Mouse (Mus musculus) ovary, postnatal 36 days (tissue): ENCODE data around the gene Cbr3.

Experiments
- DNase-seq: peaks from one replicate; pipeline ENCODE4 v3.0.0; 2022; ENCODE audit warnings: low spot score, mixed read lengths

Gene Cbr3

DNA sequence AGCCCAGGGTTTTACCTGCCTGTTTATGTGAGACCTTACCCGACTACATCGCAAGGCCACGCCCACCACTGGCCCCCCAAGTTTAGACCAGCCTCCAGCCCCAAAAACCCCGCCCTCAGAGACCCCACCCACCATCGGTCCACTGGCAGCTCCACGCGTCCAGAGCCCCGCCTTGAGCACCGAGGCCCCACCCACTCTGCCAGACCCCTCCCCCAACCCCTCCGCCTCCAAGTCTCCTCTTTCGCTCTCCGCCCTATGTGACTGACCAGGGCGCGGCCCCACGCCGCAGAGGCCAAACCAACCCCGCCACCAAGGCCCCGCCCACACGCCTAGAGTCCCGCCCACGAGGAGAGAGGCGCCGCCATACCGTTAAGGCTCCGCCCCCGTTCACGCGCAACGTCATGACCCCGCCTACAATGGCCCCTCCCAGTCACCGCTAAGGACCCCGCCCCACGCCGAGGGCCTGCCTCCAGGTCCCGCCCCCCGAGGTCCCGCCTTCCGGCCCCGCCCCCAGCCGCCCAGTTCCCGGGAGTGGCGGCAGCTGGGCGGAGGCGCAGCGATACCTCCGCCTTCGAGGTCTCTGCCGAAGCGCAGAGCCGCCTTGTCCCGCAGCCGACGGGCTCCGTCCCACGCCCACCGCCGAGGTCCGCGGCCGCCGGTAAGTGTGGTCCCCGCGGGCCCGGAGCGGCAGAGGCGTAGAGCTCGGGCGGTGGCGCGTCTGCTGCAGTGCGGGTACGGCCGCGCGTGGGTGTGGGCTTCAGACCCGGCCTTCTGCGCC, 28.6 kb downstream of the Cbr3 start, which contains the start of gene Dop1b:
TSS of gene Dop1b (plus strand) at position 494 of the 778 bp plus-strand sequence.
- DNase-seq, result peak; percentile 100

DNA sequence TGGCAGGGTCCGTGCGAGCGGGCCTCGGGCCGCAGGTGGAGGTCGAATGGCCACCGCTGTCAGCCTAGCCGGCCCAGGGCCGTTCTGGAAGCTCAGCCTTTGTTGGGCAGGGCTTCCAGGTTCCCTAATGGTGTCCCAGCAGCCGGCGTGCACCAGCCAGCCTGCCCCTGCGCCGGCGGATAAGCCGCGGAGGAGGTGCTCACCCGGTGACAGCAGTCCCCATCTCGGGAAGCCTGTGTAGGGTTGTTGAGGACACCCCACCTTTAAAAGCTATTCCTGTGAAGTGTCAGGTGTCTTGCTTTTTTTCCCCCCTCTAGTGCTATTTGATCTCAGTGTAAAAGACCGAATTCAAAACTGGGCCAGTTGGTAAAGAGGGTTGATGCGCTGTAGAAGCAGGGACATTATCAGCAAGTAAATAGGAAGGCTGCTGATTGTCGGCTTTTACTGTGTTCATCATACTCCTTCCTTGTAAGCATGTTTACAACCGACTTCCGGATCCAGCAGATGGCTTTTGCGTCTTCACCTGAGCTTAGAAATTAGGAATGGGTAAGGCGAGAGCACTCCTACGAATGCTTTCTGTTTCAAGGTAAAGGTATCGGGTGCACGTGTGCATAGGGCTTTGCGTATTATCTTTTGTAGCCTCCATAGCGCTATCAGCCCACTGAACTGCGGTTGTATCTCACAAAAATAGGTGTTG, 29.3 kb downstream of the Cbr3 start:
- no peak for DNase-seq

DNA sequence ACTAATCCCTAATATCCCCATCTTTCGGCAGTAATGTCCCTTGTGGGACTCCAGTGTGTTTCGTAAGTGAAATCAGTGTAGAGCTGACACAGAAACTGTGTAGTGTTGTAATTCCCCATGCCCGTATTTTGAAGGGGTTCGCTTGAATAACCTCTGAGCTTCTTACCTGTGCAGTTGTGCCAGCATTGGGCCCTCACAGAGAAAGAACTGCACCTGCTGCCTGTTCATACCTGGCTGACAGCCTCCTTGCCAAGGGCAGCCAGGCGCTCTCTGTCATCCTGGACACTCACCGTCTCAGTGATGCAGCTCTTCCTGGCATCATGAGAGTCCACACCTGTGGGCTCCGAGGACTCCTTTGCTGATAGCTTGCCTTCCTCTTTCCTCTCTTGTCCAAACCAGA, 30.0 kb downstream of the Cbr3 start:
- DNase-seq, result no peak

DNA sequence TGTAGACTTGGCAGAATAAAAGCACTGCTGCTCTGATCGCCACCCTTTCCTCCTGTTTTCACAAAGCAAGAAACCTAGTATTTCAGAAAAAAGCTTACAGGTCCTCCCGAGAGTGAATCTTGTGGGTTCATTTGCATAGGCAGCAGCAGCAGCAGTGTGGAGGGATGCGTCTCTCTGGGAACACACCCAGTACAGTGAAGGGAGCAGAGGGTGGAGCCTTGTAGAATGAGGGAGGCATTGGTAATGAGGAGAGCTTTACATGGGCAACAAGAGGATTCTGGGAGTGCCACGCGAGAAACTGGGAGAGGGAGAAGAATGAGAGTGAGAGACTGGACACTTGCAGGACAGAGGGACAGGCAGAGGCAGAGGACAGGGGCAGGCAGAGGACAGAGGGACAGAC, 31.4 kb downstream of the Cbr3 start:
- no peak for DNase-seq

DNA sequence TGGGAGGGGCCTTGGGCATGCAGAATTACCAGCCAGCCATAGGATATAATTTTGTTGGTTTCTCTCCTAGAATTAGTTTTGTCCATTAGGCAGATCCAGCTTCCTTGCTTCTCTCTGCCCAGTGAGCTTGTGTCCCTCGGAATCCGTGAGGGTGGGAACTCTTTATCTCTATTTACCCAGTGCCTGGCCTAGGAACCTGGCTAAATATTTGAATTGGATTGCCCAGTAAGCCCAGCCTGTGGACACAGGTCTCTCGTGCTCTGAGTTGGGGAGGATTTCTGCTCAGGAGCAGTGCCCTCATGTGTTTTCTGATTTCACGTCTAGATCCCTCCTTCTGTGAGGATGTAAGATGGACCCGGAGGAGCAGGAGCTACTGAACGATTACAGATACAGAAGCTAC, 32.8 kb downstream of the Cbr3 start:
- DNase-seq, result no peak

DNA sequence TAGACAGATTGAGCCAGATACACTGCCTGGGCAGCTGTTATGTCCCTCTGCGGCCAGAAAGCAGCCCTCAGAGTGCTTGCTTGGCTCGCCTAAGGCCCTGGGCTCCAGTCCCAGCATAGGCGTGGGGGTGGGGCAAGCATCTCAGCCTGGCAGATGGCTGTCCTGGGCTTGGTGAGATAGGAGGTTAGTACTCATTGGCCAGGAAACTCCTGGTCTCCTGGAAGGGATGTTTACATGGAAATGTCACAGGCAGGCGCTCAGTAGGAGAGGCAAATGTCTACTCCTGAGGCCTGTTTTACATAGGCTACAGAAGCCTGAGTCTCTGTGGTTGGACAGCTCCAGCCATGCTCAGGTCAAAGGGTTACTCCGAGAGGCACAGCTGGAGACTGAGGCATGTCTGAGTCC, 34.3 kb downstream of the Cbr3 start:
- DNase-seq, result peak; percentile 64

DNA sequence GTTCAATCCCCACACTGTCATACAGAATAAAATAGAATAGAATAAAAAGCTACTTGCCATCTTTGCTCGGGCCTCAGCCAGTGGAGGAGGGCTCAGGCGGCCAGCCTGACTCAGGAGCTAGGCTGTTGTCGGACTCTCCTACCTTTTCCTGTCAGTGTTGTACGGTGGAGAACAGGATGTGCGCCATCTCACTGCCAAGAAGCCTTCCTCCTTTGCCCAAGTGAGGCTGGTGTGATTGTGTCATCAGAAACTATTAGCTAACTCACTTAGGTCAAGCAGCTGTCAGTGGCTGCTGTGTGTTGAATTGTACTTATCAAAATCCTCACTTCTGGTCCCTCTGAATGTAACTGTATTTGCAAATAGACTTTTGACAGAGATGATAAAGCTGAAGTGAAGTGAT, 38.8 kb downstream of the Cbr3 start:
- no peak for DNase-seq

DNA sequence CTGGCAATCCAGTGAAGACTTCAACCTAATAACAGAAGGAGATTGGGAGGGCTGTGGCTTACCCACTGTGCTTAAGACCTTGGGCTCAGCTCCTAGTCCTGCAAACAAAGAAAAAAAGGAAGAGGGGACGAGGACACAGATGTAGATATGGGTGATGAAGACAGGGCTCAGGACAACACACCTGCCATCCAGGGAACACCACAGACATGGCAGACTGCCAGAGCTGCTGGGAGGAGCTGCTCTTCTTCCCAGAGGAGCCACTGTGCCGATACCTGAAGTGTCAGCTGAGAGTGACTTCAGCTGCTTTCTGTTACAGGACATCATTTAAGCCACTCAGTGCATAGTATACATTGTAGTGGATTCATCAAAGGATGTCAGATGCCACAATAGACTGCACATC, 39.5 kb downstream of the Cbr3 start:
- DNase-seq, result no peak

DNA sequence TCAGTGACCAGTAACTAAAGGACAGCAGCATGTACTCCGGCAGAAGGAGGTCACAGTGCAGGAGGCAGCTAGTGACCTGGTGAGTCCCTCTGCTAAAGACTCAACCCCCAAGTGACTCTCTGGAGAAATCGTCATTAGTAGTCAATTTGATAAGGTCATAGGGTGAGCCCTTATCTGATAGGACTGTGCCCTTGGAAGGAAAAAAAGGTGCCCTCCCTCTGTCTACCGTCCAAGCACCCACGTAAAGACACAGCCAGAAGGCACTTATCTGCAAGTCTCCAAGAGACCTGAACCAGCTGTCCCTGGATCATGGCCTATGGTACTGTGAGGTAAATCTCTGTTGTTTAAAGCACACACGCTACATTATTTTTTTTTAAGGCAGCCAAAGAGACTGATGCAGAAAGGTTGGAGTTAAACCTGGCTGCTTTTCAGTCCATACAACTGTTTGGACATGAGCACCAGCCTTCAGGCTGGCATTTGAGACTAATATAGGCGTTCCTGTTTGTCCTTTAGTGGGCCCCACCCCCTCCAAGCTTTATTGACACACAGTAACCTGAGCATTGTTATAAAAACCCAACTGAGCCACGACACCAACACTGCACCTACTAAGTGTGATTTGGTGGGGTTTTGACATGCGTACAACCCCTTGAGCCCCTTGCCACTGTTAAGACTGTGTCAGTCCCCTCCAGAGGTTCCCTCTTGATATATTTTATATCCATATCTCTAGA, 42.6 kb downstream of the Cbr3 start:
- DNase-seq, result no peak

DNA sequence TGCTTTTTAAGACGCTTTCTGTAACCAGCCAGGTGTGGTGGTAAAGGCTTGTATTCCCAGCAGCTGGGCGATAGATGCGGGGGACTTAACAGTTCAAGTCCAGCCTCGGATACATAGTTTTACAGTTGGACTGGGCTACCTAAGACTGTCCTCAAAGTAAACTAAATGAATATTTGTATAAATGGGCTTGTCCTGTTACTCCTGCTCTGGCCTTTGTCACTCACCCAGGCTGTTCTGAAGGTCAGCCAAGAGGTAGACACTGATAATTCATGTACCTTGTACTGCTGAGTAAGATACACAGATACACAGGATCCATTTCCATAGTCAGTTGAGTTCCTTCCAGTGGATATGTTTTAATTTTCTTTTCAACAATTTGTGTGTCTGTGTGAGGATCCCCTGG, 43.2 kb downstream of the Cbr3 start:
- DNase-seq, result no peak

DNA sequence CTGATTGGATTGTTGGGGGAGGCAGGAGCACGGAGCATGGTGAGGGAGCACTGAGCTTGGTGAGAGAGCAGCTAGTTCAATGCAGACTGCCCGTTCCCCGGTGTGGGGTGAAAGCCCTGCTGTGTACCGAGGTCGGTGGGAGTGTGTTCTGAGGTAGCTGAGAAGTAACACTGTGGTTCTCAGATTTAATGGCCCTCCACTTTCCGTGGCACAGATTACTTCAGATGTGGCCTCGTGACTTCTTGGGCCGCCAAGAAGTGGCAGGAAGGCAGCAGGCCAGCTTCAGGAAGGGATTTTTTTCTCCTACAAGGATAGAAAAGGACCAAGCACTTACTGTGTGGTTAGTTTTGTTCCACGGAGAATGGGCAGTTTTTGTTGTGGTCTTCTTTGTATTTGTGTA, 45.7 kb downstream of the Cbr3 start:
- DNase-seq, result no peak

DNA sequence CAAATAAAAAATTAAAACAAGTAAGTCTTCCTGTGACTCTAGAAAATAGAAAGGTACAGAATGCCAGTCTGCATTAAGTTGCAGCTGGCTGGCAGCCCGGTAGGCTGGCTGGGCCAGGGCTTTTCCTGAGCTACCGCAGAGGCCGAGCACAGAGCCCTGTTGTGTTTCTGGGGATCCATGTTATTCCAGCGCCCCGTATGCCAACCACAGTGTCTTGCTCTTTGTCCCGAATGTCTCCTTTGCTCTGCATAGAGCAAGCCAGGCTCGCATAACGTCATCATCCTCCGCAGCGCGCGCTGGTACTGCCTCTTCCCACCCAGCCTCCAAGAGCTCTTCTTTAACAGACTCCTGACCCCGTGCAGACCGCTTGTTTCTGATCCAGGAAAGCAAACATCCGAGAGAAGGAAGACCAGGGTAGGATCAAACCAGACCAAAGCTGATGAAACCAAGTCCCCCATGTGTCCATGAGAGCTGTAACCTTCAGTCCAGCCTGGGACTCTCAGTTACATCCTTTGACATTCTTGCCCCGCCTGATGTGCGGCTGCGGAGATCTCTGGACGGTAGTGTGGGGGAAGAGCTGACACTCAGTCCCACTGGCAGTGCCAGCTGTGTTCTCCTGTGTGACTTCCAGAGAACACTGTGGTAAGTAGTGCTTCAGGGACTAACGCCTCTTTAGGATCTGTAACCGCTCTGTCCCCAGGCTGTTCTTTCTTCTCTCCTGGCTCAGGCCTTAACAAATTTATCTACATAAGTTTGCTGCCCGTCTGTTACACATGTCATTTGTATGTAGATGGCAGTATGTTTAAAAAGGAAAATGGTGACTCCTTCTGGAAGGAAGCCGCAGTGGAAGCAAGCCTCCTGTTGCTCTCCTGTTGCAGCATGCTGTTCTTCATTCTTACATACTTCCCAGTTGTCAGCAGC, 47.0 kb downstream of the Cbr3 start:
- no peak for DNase-seq

DNA sequence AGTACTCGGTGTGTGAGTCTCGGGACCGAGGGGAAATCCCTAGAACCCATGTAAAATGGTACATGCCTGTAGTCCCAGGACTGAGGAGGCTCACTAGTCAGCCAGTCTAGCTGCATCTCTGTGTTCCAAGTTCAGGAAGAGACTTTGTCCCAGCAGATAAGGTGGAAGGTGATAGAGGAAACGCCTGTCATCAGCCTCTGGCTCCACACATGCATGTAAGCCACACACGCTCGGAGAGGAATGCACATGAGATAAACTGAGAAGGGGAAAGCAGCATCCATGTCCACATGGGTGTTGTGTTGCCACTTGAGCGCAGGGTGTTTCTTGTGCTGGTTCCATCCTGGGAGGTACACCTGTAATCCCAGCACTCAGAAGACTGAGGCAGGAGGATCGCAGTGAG, 48.3 kb downstream of the Cbr3 start:
- no peak for DNase-seq

DNA sequence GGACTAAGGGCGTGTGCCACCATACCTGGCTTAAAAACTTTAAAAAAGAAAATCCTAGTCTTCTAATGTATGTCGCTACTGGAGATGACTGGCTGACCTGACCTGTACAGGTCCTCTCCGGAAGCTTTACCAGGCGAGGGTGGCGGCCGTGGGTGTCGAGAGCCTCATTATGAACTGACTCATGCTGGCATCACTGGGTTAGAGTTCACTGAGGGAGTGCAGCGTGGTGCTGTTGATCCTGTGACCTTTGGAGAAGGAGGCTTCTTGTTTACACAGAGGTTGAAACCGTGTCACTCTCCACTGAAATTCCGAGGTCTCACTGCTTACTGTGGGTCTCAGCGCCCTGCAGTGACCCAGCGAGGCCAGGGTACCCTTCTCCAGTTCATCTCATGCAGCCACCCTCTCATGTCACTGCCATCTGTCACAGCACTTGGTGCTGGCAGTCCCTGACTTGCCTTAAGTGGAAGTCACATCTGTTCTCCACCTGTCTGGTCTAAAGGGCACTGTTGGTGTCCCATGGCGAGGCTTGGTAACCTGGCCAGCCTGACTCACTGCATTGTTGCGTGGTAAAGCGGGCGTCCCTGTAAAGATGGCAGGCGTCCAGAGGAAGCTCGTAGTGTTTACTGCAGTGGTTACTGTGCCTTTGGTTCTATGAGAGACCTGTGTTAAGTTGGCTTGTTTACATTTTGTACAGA, 50.0 kb downstream of the Cbr3 start:
- no peak for DNase-seq

DNA sequence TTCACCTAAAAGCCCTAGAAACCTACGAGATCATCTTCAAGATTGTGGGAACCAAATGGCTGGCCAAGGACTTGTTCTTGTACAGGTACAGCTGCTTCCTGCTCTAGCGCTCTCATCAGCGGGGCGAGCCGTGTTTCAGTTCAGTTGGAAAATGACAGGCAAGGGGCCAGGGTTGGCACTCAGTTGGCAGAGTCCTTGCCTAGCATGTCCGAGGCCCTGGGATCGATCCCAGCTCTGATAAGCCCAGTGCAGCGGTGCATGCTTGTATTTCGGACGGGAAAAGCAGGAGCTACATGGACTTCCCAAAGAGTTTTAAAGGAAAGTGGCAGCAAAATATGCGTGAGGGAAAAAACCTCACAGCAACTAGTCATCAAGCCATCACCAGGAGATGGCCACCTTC, 56.2 kb downstream of the Cbr3 start:
- no peak for DNase-seq
